Mouse (Mus musculus) forebrain, embryonic 12.5 days (tissue): ENCODE results near the gene Usp29. TPM values are rescaled to one million over a fixed set of nuclear protein-coding genes. Genes with fewer than 3 reads are reported as not detected.
A peak's percentile ranks its signal among the peaks of the same experiment; 100 is the strongest.
"Not testable (repeated sequence)": the region's sequence is repeated elsewhere in the genome, so short reads cannot be mapped to it uniquely, and the experiment has no call there.

ENCODE experiments used
- ATAC-seq: fragments of 200-750 bp; cut with Nextera tagmentation; 2 replicates; pipeline ENCODE4 v1.8.0; 2017; ENCODE audit warnings: moderate TSS enrichment; ENCODE audit not compliant: low FRiP score
- H3K27ac ChIP-seq: fragments of 300-500 bp; sonication (generic); 2 replicates; pipeline ENCODE4 v1.5.1; 2016; ENCODE audit warnings: mild to moderate bottlenecking
- H3K27me3 ChIP-seq: fragments of 300-500 bp; sonication (generic); 2 replicates; pipeline ENCODE4 v1.6.1; 2016; ENCODE audit warnings: mild to moderate bottlenecking
- H3K36me3 ChIP-seq: fragments of 300-500 bp; sonication (generic); replicated peaks from 2 replicates; pipeline ENCODE4 v1.6.1; 2016; ENCODE audit warnings: mild to moderate bottlenecking
- H3K4me1 ChIP-seq: fragments of 300-500 bp; sonication (generic); 2 replicates; pipeline ENCODE4 v1.6.1; 2016
- H3K4me2 ChIP-seq: fragments of 300-500 bp; sonication (generic); 2 replicates; pipeline ENCODE4 v1.6.1; 2016; ENCODE audit warnings: mild to moderate bottlenecking, moderate library complexity
- H3K4me3 ChIP-seq: fragments of 300-500 bp; sonication (generic); replicated peaks from 2 replicates; pipeline ENCODE4 v1.5.1; 2016; ENCODE audit warnings: mild to moderate bottlenecking
- H3K9ac ChIP-seq: fragments of 300-500 bp; sonication (generic); 2 replicates; pipeline ENCODE4 v1.6.1; 2016; ENCODE audit warnings: mild to moderate bottlenecking
- H3K9me3 ChIP-seq: fragments of 300-500 bp; sonication (generic); 2 replicates; pipeline ENCODE4 v1.6.1; 2016
- WGBS: fragments of 180-500 bp; shearing (Covaris S2); methylation state at CpG from one replicate; pipeline ENCODE4 v1.1.7; 2016; 5-methylcytosine and 5-hydroxymethylcytosine counted together
- polyA plus RNA-seq: library from polyadenylated mRNA; unstranded; fragments of >200 nt; fragmentation: Nextera tagmentation; extraction: Ambion mirVana; gene quantifications from 2 replicates; pipeline ENCODE4 v1.2.1, GENCODE M21; 2016

Gene Usp29
- polyA plus RNA-seq, 1 experiment from 2014 or later: 21.0 TPM

- no peak overlapping the region for H3K27ac ChIP-seq
Measured at GRCm38 (mm10) chr7:6858694-6859270, 128.4 kb downstream of the Usp29 start.

DNA sequence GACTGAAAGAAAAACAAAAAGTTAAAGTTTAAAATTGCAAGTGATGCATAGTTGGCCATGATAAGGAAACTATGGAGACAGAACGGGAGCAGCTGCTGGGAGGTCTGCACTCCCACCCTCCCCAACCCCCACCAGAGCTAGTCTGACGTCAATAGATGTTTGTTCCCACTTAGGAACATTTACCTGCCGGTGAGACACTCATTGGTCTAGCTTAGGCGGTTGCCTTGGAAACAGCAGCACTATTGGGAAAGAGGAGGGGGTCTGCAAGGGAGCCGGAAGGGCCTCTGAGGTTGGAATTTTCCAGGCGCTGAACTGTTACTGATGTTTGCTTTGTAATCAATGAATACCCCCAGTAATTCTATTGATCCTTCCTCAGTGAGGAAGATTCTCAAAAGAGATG lies 130.3 kb downstream of the Usp29 start:
- Histone ChIP-seq H3K4me1 (peaks cover 24% of the 10 kb centered on the region), H3K9ac (no peak overlapping the region), H3K4me2 (peak overlapping the region; percentile 13; the same call in 1 of the 2 replicates), H3K4me3 (no peak overlapping the region), H3K9me3 (no peaks in the 10 kb centered on the region), H3K27me3 (no peaks in the 10 kb centered on the region), H3K36me3 (no peaks in the 10 kb centered on the region), H3K27ac (no peak overlapping the region)
- ATAC-seq: peak; percentile 86
- 8% methylated on average over 6 of the region's 6 CpGs for WGBS

More at GRCm38 (mm10) chr7:6858694-6859270, 128.4 kb downstream of the Usp29 start:
- H3K36me3 ChIP-seq: no peaks in the 10 kb centered on the region
- H3K9me3 ChIP-seq: no peaks in the 10 kb centered on the region
- peaks cover 24% of the 10 kb centered on the region for H3K4me1 ChIP-seq
- 18% methylated on average over 5 of the region's 5 CpGs for whole genome bisulfite sequencing
- H3K4me2 ChIP-seq: no peak overlapping the region
- 0 out of 2 replicates have a peak overlapping the region, but pooled peaks have one; percentile 0 for H3K9ac ChIP-seq
- H3K27me3 ChIP-seq: no peaks in the 10 kb centered on the region
- H3K4me3 ChIP-seq: no peak overlapping the region
- ATAC-seq: no peak

DNA sequence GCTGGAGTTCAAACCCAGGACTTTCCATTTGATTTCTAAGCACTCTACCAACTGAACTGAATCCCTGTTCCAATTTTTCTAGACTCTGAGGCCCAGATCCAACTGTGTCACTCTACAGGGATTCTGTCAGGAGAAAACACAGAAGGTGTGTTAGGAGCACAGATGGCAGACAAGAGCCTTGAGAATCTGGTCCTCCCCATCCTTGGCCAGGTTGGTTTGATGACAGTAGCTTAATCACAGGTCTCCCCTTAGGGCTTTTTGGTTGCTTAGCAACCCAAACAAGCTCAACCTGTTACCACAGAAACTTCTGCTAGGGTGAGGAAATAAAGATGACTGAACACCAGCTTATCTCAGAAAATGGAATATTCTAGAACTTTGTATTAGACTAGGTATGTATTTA lies 136.0 kb downstream of the Usp29 start:
- peaks cover 24% of the 10 kb centered on the region for H3K4me1 ChIP-seq
- no peaks in the 10 kb centered on the region for H3K36me3 ChIP-seq
- H3K9me3 ChIP-seq: no peaks in the 10 kb centered on the region
- no peak overlapping the region for H3K27ac ChIP-seq
- no peak overlapping the region for H3K4me3 ChIP-seq
- no peaks in the 10 kb centered on the region for H3K27me3 ChIP-seq
- no peak for ATAC-seq
- no peak overlapping the region for H3K9ac ChIP-seq
- no peak overlapping the region for H3K4me2 ChIP-seq

DNA sequence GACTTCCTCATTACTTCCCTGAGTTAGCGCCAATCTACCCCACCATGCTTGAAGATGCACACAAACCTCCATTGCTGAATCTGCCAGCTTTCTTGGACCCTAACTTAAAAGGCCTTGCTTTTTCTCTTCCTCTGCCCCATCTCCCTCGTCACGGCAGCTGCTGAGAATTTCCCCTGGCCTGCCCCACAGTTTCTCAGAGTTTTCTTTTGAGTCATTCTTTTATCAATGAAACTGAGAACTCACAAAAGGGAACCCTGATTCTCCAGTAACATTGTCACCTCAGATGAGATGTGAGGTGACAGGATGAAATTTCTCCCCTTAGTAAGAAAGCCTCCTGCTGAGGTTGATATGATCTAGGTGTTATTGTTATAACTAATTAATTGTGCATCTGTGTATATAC lies 138.5 kb downstream of the Usp29 start:
- Histone ChIP-seq H3K27ac (no peak overlapping the region; the same call in 1 of the 2 replicates), H3K9me3 (no peaks in the 10 kb centered on the region), H3K27me3 (no peaks in the 10 kb centered on the region), H3K4me3 (no peak overlapping the region), H3K4me1 (peaks cover 18% of the 10 kb centered on the region), H3K9ac (no peak overlapping the region), H3K4me2 (no peak overlapping the region), H3K36me3 (no peaks in the 10 kb centered on the region)
- 65% methylated on average over 3 of the region's 3 CpGs for whole genome bisulfite sequencing
- ATAC-seq: no peak

DNA sequence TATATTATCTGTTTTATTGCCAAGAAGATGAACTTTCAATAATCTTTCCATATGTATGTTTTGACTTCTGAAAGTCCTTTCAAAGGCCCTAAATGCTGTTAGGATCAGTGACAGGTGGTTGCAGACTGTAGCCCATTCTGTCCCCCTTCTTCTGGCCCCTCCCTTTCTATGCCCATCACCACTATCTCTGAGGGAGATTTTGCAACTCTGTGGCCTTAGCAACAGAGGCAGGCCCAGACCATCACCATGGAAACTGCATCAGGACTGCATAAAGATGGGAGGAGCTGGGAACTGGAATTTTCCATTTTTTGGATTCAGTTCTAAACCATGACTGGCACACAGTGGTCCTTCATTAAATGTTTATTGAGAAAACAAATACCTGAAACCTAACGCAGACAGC lies 139.2 kb downstream of the Usp29 start:
- Histone ChIP-seq H3K36me3 (no peaks in the 10 kb centered on the region), H3K4me1 (peaks cover 21% of the 10 kb centered on the region), H3K4me3 (no peak overlapping the region), H3K9ac (no peak overlapping the region), H3K27me3 (no peaks in the 10 kb centered on the region), H3K9me3 (no peaks in the 10 kb centered on the region), H3K4me2 (no peak overlapping the region), H3K27ac (no peak overlapping the region)
- peak; percentile 82 for ATAC-seq
- WGBS: 80% methylated on average over 1 of the region's 1 CpGs

DNA sequence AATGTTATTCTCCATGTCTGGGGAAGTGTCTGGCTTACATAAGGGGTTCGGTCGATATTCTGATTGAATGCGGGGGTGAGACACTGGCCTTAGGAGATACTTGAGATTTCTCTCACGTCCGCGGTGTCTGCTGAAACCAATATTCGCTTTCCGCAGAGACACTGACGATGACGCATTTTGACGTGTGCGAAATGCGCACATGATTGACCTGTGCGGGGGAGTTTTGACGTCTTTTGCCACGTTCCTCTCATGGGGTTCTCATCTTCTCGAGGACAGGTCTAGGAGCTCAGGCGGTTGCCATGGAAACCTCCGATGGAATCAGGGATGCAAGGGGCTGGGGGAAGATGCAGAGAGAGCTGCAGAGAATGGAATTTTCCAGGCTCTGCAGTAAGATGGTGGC lies 144.1 kb downstream of the Usp29 start:
- Histone ChIP-seq H3K4me3 (no peak overlapping the region), H3K9ac (no peak overlapping the region), H3K4me1 (peaks cover 15% of the 10 kb centered on the region), H3K4me2 (no peak overlapping the region), H3K36me3 (no peaks in the 10 kb centered on the region), H3K27me3 (no peaks in the 10 kb centered on the region), H3K9me3 (no peaks in the 10 kb centered on the region), H3K27ac (peak overlapping the region; percentile 42; the same call in 1 of the 2 replicates)
- WGBS: 66% methylated on average over 19 of the region's 19 CpGs
- peak; percentile 80 for ATAC-seq

GRCm38 (mm10) chr7:6878202-6878601 lies 147.8 kb downstream of the Usp29 start:
- WGBS: 88% methylated on average over 1 of the region's 1 CpGs
- no peak overlapping the region for H3K4me2 ChIP-seq
- ATAC-seq: no peak
- no peak overlapping the region for H3K4me3 ChIP-seq
- H3K9ac ChIP-seq: no peak overlapping the region
- H3K4me1 ChIP-seq: peaks cover 12% of the 10 kb centered on the region
- no peak overlapping the region for H3K27ac ChIP-seq
- no peaks in the 10 kb centered on the region for H3K27me3 ChIP-seq
- H3K36me3 ChIP-seq: no peaks in the 10 kb centered on the region
- H3K9me3 ChIP-seq: no peaks in the 10 kb centered on the region

DNA sequence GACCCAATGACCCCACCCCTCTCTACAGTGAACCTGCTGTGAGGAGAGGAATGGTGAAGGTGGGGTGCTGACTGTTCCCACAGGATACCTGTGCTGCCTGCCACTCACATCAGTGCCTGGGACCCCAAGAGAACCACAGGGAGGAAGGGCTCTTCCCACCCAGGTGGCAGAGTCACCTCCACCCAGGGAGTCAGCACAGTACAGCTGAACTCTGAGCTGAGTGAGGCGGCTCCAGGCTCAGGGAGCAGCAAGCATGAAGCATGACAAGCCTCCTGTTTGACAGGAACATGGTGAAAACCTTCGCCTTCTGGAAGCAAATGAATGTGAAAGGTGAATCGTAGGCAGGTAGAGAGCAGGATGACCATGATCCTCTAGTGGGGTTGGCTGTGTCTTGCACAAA lies 148.5 kb downstream of the Usp29 start:
- H3K9ac ChIP-seq, ATAC-seq, H3K27me3 ChIP-seq, H3K27ac ChIP-seq, H3K4me3 ChIP-seq, H3K36me3 ChIP-seq, H3K4me2 ChIP-seq, H3K9me3 ChIP-seq: not testable (repeated sequence)
- 87% methylated on average over 3 of the region's 3 CpGs for WGBS
- H3K4me1 ChIP-seq: peaks cover 12% of the 10 kb centered on the region

- ATAC-seq: no peak
- 85% methylated on average over 11 of the region's 11 CpGs for WGBS
- Histone ChIP-seq H3K4me3 (no peak overlapping the region), H3K27ac (no peak overlapping the region), H3K4me1 (peaks cover 9% of the 10 kb centered on the region), H3K27me3 (no peaks in the 10 kb centered on the region), H3K4me2 (no peak overlapping the region), H3K9me3 (no peaks in the 10 kb centered on the region), H3K9ac (no peak overlapping the region), H3K36me3 (no peaks in the 10 kb centered on the region)
Measured at GRCm38 (mm10) chr7:6879512-6880164, 149.3 kb downstream of the Usp29 start.

DNA sequence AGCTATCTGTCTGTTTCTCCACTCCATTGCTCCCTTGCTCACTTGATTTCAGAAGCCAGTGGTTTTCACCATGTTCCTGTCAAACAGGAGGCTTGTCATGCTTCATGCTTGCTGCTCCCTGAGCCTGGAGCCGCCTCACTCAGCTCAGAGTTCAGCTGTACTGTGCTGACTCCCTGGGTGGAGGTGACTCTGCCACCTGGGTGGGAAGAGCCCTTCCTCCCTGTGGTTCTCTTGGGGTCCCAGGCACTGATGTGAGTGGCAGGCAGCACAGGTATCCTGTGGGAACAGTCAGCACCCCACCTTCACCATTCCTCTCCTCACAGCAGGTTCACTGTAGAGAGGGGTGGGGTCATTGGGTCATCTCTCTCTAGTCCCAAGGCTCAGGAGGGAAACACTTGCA lies 150.5 kb downstream of the Usp29 start:
- H3K9ac ChIP-seq, H3K4me2 ChIP-seq, H3K9me3 ChIP-seq, H3K4me3 ChIP-seq, H3K4me1 ChIP-seq, H3K27ac ChIP-seq, H3K36me3 ChIP-seq, H3K27me3 ChIP-seq: not testable (repeated sequence)
- WGBS: 88% methylated on average over 1 of the region's 1 CpGs
- ATAC-seq: peak; percentile 51; the same call in 1 of the 2 replicates

DNA sequence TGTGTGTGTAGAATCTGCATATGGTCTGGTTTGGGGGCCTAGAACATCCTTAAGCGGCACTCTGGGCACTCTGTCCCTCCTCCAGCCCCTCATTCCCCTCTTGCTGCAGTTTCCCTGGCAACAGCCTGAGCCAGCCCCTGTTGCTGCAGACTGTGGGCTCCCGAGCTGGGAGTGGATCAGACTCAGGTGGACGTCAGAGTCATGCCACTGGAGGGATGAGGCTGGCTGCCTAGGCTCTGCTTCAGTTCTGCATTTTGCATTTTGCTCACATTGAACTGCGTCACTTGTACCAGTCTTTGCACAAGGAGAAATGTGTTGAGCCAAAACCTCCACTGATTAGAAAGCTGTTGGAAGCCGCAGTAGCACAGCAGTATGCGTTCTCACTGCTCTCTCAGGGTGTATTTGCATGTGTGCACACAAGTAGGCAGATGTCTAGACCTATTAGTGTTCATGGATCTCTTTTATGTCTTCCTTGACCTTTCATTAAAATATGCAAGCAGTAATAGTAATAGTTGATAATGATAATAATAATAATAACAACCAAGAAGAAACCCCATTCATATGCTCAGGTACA lies 151.2 kb downstream of the Usp29 start:
- H3K4me1 ChIP-seq: peaks cover 4% of the 10 kb centered on the region; the same call in 1 of the 2 replicates
- H3K27ac ChIP-seq: peak overlapping the region; percentile 50; the same call in 1 of the 2 replicates
- H3K9me3 ChIP-seq: no peaks in the 10 kb centered on the region
- peak; percentile 71; the same call in 1 of the 2 replicates for ATAC-seq
- H3K4me2 ChIP-seq: no peak overlapping the region
- H3K4me3 ChIP-seq: no peak overlapping the region
- 42% methylated on average over 6 of the region's 6 CpGs for WGBS
- H3K27me3 ChIP-seq: no peaks in the 10 kb centered on the region
- no peak overlapping the region for H3K9ac ChIP-seq
- H3K36me3 ChIP-seq: no peaks in the 10 kb centered on the region

DNA sequence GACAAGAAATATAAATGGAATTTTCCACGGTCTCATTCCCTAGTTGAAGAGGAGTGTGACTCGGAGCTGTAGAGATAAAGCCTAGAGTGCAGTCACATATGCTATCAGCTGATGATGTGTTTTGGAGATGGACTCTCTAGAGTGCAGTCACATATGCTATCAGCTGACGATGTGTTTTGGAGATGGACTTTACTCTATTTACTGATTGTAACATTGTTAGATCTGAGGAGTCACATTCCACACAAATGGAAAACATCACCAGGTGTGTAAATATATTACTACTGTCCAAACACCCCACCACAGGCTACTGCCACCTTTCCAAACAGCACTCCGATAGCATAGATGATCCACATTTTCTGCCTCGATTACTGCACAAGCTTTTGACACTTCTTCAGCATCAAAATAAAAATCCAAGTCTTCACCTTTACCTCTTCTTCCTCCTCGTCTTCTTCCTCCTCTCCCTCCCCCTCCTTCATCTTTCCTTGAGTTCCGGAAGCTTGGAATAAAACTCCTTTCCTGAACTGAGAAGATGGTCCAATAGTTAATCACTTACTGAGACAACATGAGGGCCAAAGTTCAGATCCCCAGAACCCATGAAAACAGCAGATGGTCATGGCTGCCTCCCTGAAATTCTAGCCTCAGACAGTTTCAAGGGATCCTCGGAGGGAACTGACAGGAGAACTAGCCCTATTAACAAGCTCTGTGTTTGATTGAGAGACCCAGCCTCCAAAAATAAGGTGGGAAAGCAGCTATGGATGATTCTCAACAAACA lies 153.2 kb downstream of the Usp29 start:
- H3K27ac ChIP-seq: no peak overlapping the region
- H3K9me3 ChIP-seq: no peaks in the 10 kb centered on the region
- H3K4me3 ChIP-seq: no peak overlapping the region
- ATAC-seq: no peak
- no peak overlapping the region for H3K9ac ChIP-seq
- no peaks in the 10 kb centered on the region for H3K27me3 ChIP-seq
- no peaks in the 10 kb centered on the region for H3K36me3 ChIP-seq
- peaks cover 4% of the 10 kb centered on the region; the same call in 1 of the 2 replicates for H3K4me1 ChIP-seq
- no peak overlapping the region for H3K4me2 ChIP-seq
- WGBS: 93% methylated on average over 8 of the region's 8 CpGs
